Comparison of ENCODE assay signal across 11 mouse cellular contexts in the genomic region with DNA sequence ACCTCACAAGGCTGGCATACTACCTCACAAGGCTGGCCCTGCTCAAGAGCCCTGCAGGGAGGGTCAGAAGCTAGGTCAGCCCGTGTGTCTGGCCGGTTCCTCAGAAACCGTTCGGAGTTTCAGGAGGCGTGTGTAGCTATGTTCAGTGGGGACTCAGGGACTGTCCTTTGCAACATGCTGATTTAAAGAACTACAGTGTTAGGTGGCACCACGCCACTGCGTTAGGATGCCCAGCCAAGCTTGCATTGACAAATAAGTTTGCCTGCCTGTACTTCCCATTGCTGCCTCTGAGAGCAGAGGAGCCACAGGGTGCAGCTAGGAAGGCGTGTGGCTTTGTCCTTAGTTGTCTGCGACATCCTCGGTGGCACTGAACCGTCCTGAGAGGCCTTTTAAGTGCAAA. TPM values are rescaled to one million over a fixed set of nuclear protein-coding genes. Genes with fewer than 3 reads are reported as not detected.
DNase-seq lines count a peak whose midpoint lies in the region; ATAC-seq lines count a peak whose summit lies in the region.
"Had no signal": no experiment of that assay in that cellular context is flagged by ENCODE, and none has a peak within 500 bp of the region (broad histone marks: within the 10 kb centered on the region; RNA-seq: fewer than 3 reads in every experiment).

No protein-coding gene starts in this region.

- no peaks in the 10 kb centered on the region for H3K27me3 ChIP-seq in intestine, embryonic 15.5 days (replicated peaks)
- H3K27me3 ChIP-seq in intestine, embryonic 16.5 days (replicated peaks; ENCODE audit: control insufficient read depth, insufficient read depth, low read length), result no peaks in the 10 kb centered on the region
- H3K27me3 ChIP-seq: embryonic facial prominence, embryonic 15.5 days had no signal

- 0 out of 2 replicates have a peak, but pooled peaks cover 6% of the 10 kb centered on the region for H3K4me1 ChIP-seq in intestine, embryonic 15.5 days (replicated peaks)
- peaks cover 19% of the 10 kb centered on the region for H3K4me1 ChIP-seq in intestine, embryonic 16.5 days (ENCODE audit: control insufficient read depth, insufficient read depth, low read length)

- WGBS in intestine, embryonic 15.5 days, result 84% methylated on average over 11 of the region's 11 CpGs
- WGBS in intestine, embryonic 16.5 days, result 76% methylated on average over 11 of the region's 11 CpGs

- H3K4me3 ChIP-seq in intestine, embryonic 15.5 days (replicated peaks), result no peak overlapping the region
- H3K4me3 ChIP-seq in intestine, embryonic 16.5 days (ENCODE audit: low read length), result no peak overlapping the region
- H3K4me3 ChIP-seq: embryonic facial prominence, embryonic 15.5 days had no signal

- no peak overlapping the region for H3K4me2 ChIP-seq in intestine, embryonic 15.5 days (replicated peaks)
- H3K4me2 ChIP-seq in intestine, embryonic 16.5 days (ENCODE audit: low read depth, low read length), result no peak overlapping the region
- H3K4me2 ChIP-seq: embryonic facial prominence, embryonic 15.5 days had no signal

- DNase-seq in cerebellum, adult 11-12 months, result peak; percentile 39
- no peak for DNase-seq in cerebellum, adult 9-10 months
- DNase-seq in right cerebral cortex, postnatal 4 days, result peak; percentile 32
- no peak for DNase-seq in right cerebral cortex, postnatal 10 days (ENCODE audit: low spot score in 2 of 2)
- DNase-seq in ovary, postnatal 36 days (ENCODE audit: low spot score), result no peak
- no peak for DNase-seq in spleen, adult 18-20 months
- DNase-seq: gastrocnemius, postnatal 14 days; kidney, adult 8-10 months had no signal

- H3K9me3 ChIP-seq in intestine, embryonic 15.5 days, result no peaks in the 10 kb centered on the region
- H3K9me3 ChIP-seq in intestine, embryonic 16.5 days (ENCODE audit: control insufficient read depth, low read length), result no peaks in the 10 kb centered on the region
- H3K9me3 ChIP-seq: embryonic facial prominence, embryonic 15.5 days had no signal

- no peak overlapping the region for H3K9ac ChIP-seq in intestine, embryonic 15.5 days
- H3K9ac ChIP-seq in intestine, embryonic 16.5 days (ENCODE audit: low read depth, low read length), result no peak overlapping the region
- H3K9ac ChIP-seq: embryonic facial prominence, embryonic 15.5 days had no signal

- ATAC-seq in intestine, embryonic 15.5 days, result 0 out of 2 replicates have a peak, but pooled peaks have one; percentile 37
- ATAC-seq in intestine, embryonic 16.5 days, result no peak

- H3K27ac ChIP-seq in intestine, embryonic 15.5 days, result no peak overlapping the region
- no peak overlapping the region for H3K27ac ChIP-seq in intestine, embryonic 16.5 days (ENCODE audit: low read length)
- H3K27ac ChIP-seq: embryonic facial prominence, embryonic 15.5 days had no signal

- no peaks in the 10 kb centered on the region for H3K36me3 ChIP-seq in intestine, embryonic 15.5 days
- no peaks in the 10 kb centered on the region for H3K36me3 ChIP-seq in intestine, embryonic 16.5 days (ENCODE audit: control insufficient read depth, insufficient read depth, low read length)
- H3K36me3 ChIP-seq: embryonic facial prominence, embryonic 15.5 days had no signal

RNA-seq across cellular contexts. Expression of gene Rassf8, which starts 23.3 kb away (rescaled TPM):
- 4.7 TPM in 2 replicates for polyA plus RNA-seq in intestine, embryonic 15.5 days (2015; fragmentation: Nextera tagmentation; extraction: Ambion mirVana)
- 3.1 and 3.2 TPM in 2 replicates for polyA plus RNA-seq in intestine, embryonic 16.5 days (2015; fragmentation: Nextera tagmentation; extraction: Ambion mirVana)

Comparison
In these comparisons a context has a peak if more than half of its experiments do, and no peak if none do; other contexts are left out.
1. DNase-seq: peak in cerebellum, adult 11-12 months (single experiment) and right cerebral cortex, postnatal 4 days (single experiment); none in cerebellum, adult 9-10 months (single experiment), right cerebral cortex, postnatal 10 days (0 of 2), ovary, postnatal 36 days (single experiment) and spleen, adult 18-20 months (0 of 2).